Mouse (Mus musculus) kidney, postnatal 0 days (tissue): ENCODE results near the gene Tas1r3. TPM values are rescaled to one million over a fixed set of nuclear protein-coding genes. Genes with fewer than 3 reads are reported as not detected.

Experiments used
- ATAC-seq: fragments of 200-750 bp; cut with Nextera tagmentation; replicated peaks from 2 replicates; pipeline ENCODE4 v1.8.0; 2017; ENCODE audit warnings: low read depth, moderate number of reproducible peaks, moderate TSS enrichment, moderate library complexity; ENCODE audit not compliant: low FRiP score
- DNase-seq: peaks from one replicate; pipeline ENCODE4 v3.0.0-alpha.2; 2016; ENCODE audit warnings: low spot score
- H3K27ac ChIP-seq: fragments of 300-500 bp; sonication (generic); 2 replicates; pipeline ENCODE4 v1.5.1; 2014; ENCODE audit warnings: mild to moderate bottlenecking
- H3K27me3 ChIP-seq: fragments of 300-500 bp; sonication (generic); 2 replicates; pipeline ENCODE4 v1.6.1; 2014; ENCODE audit warnings: low read length, mixed read lengths; ENCODE audit not compliant: insufficient read depth
- H3K36me3 ChIP-seq: fragments of 300-500 bp; sonication (generic); 2 replicates; pipeline ENCODE4 v1.6.1; 2014; ENCODE audit warnings: low read length, mixed read lengths; ENCODE audit not compliant: insufficient read depth
- H3K4me1 ChIP-seq: fragments of 300-500 bp; sonication (generic); replicated peaks from 2 replicates; pipeline ENCODE4 v1.6.1; 2014; ENCODE audit warnings: antibody characterized with exemption, low read length, mixed read lengths; ENCODE audit not compliant: insufficient read depth
- H3K4me2 ChIP-seq: fragments of 300-500 bp; sonication (generic); 2 replicates; pipeline ENCODE4 v1.6.1; 2014; ENCODE audit warnings: mild to moderate bottlenecking, low read length, moderate library complexity, mixed read lengths
- H3K4me3 ChIP-seq: fragments of 300-500 bp; sonication (generic); replicated peaks from 2 replicates; pipeline ENCODE4 v1.5.1; 2014; ENCODE audit warnings: low read depth, low read length
- H3K9ac ChIP-seq: fragments of 300-500 bp; sonication (generic); 2 replicates; pipeline ENCODE4 v1.6.1; 2014; ENCODE audit warnings: low read depth, low read length
- H3K9me3 ChIP-seq: fragments of 300-500 bp; sonication (generic); replicated peaks from 2 replicates; pipeline ENCODE4 v1.6.1; 2016; ENCODE audit warnings: low read length, inconsistent platforms, mixed read lengths
- CTCF ChIP-seq: IDR thresholded peaks from 2 replicates; pipeline ENCODE4 v1.5.1; 2016; ENCODE audit warnings: antibody characterized with exemption, low read depth, mild to moderate bottlenecking, moderate library complexity
- WGBS: fragments of 180-500 bp; shearing (Covaris S2); extraction: QIAGEN DNeasy Blood & Tissue Kit; methylation state at CpG from one replicate; pipeline ENCODE4 v1.1.7; 2014; 5-methylcytosine and 5-hydroxymethylcytosine counted together
- polyA plus RNA-seq: library from polyadenylated mRNA; unstranded; fragments of >200 nt; fragmentation: Nextera tagmentation; extraction: Ambion mirVana; gene quantifications from 2 replicates; pipeline ENCODE4 v1.2.1, GENCODE M21; 2015

Tas1r3 gene
- polyA plus RNA-seq, 1 experiment from 2014 or later = 0.18 TPM

DNA sequence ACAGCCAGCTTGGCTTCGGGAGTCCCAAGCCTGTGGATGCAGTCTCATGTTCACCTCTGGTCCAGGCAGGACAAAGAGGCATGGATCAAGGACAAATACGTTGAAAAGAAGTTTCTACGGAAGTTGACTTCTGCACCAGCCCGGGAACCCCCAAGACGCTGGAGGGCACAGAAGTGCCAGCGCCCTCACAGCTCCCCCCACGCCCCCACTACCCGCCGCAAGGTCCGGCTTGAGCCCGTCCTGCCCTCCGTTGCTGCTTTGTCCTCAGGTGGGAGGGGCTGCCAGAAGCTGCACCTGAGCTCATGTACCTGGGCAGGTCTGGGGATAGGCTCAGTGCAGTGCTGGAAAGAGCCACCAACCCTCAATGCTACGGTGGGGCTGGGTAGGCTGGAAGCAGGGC, 40.1 kb upstream of the Tas1r3 start:
- Histone ChIP-seq H3K9ac (no peak overlapping the region), H3K36me3 (peaks cover 51% of the 10 kb centered on the region), H3K4me2 (no peak overlapping the region), H3K4me3 (no peak overlapping the region), H3K27ac (no peak overlapping the region), H3K9me3 (no peaks in the 10 kb centered on the region), H3K27me3 (no peaks in the 10 kb centered on the region), H3K4me1 (no peaks in the 10 kb centered on the region)
- ATAC-seq = no peak
- WGBS = 96% methylated on average over 13 of the region's 13 CpGs
- no peak for DNase-seq
- no peak for TF ChIP-seq CTCF

DNA sequence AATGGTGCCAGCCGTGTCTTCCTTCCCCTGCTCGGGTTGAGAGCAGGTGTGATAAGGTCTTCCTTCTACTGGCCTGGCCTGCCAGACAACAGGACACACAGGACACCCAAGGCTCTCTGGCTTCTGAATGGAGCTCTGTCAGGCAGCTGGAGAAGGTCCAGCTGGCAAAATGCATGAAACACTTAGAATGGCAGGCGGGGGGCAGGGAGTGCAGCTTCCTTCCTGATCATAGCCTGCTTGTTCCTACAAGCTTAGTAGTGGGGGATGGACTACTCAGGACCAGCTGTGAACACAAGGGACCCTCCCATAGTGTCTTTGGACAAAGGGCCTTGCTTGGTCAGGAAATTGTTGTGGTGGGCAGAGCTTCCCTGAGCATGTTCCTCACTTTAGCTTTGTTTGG, 38.0 kb upstream of the Tas1r3 start:
- Histone ChIP-seq H3K27me3 (no peaks in the 10 kb centered on the region), H3K4me1 (no peaks in the 10 kb centered on the region), H3K9me3 (no peaks in the 10 kb centered on the region), H3K27ac (no peak overlapping the region), H3K4me3 (no peak overlapping the region), H3K36me3 (peaks cover 50% of the 10 kb centered on the region), H3K9ac (no peak overlapping the region), H3K4me2 (no peak overlapping the region)
- peak; percentile 25 for DNase-seq
- WGBS = 63% methylated on average over 3 of the region's 3 CpGs
- no peak for TF ChIP-seq CTCF
- no peak for ATAC-seq

DNA sequence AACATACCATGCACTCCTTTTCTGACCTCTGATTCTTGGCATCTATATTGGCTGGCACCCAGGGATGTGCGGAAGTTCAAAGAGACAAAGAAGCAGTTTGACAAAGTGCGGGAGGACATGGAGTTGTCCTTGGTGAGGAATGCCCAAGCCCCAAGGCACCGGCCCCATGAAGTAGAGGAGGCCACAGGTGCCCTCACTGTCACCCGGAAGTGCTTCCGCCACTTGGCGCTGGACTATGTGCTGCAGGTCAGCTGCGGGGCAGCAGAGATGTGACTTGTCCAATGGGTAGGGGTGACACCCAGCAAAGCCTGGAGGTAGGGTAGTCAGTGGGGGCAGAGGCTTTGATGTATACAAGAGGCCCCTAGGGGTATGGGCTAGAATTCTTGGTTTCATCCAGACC, 36.2 kb upstream of the Tas1r3 start:
- no peak for TF ChIP-seq CTCF
- WGBS = 93% methylated on average over 7 of the region's 7 CpGs
- no peak overlapping the region for H3K4me2 ChIP-seq
- no peak for DNase-seq
- no peak overlapping the region for H3K4me3 ChIP-seq
- peaks cover 39% of the 10 kb centered on the region for H3K36me3 ChIP-seq
- no peaks in the 10 kb centered on the region for H3K27me3 ChIP-seq
- no peak for ATAC-seq
- no peak overlapping the region for H3K27ac ChIP-seq
- H3K9me3 ChIP-seq = no peaks in the 10 kb centered on the region
- no peak overlapping the region for H3K9ac ChIP-seq
- peaks cover under 1% of the 10 kb centered on the region; the same call in 1 of the 2 replicates for H3K4me1 ChIP-seq

DNA sequence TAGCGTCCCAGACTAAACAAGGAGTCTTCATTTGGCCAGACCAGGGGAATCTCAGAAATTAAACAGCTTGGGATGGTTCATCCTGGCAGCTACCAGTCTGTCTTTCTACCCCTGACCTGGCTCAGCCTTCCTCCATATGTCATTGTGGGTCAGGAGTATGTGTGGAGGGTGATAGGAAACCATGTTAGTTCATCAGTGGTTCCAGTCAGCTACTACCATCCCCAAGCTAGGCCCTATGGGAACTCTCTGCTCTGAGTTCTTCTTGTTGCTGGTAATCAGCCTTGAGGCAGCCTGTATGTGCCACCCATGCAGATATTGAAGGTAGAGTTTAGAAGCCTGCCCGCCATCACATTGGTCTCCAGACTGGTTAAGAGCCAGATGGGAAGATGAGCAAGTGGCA, 35.2 kb upstream of the Tas1r3 start:
- WGBS = 97% methylated on average over 2 of the region's 2 CpGs
- Histone ChIP-seq H3K4me2 (no peak overlapping the region), H3K9ac (no peak overlapping the region), H3K4me1 (peaks cover 5% of the 10 kb centered on the region; the same call in 1 of the 2 replicates), H3K9me3 (no peaks in the 10 kb centered on the region), H3K36me3 (peaks cover 33% of the 10 kb centered on the region), H3K27ac (no peak overlapping the region), H3K4me3 (no peak overlapping the region), H3K27me3 (no peaks in the 10 kb centered on the region)
- ATAC-seq (no peak), DNase-seq (no peak)
- no peak for TF ChIP-seq CTCF

DNA sequence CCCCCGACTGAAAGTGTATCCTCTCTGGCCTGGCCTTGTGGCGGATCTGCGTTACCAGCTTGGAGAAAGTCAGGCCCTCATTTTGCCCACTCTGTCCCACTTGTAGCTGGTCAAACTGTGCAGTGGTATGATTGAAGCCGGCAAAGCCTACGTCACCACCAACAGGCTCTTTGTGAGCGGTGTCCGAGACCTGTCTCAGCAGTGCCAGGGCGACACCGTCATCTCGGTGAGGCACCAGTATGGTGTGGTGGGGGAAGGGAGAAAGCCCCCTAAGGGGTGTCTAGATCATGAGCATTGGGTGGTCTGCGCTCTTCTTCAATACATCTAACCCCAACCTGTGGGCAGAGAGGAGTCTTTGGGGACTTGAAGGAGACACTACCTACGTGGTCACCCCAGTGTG, 33.3 kb upstream of the Tas1r3 start:
- DNase-seq = no peak
- TF ChIP-seq CTCF = no peak
- no peak overlapping the region for H3K4me3 ChIP-seq
- ATAC-seq = no peak
- H3K36me3 ChIP-seq = peaks cover 17% of the 10 kb centered on the region
- H3K27ac ChIP-seq = no peak overlapping the region
- no peaks in the 10 kb centered on the region for H3K27me3 ChIP-seq
- no peak overlapping the region for H3K4me2 ChIP-seq
- H3K9me3 ChIP-seq = no peaks in the 10 kb centered on the region
- H3K9ac ChIP-seq = no peak overlapping the region
- H3K4me1 ChIP-seq = peaks cover 5% of the 10 kb centered on the region; the same call in 1 of the 2 replicates
- 93% methylated on average over 12 of the region's 12 CpGs for WGBS

DNA sequence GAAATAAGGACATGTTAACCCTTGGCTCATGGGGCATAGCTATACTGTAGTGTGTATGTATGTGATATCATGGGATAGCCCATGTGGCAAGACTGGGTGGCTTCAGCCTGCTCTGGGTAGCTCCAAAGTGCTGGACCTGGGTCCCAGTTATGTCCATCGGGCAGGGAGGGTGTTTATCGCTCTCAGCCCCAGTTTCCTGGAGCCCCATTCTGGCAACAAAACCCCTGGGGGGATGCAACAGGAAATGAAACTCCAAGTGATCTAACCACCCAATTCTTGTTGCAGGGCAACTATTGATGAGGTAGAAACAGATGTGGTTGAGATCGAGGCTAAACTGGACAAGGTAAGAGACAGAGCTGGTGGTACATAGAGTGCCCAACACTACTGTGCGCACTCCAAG, 32.7 kb upstream of the Tas1r3 start:
- DNase-seq (no peak), ATAC-seq (no peak)
- Histone ChIP-seq H3K9ac (no peak overlapping the region), H3K4me2 (no peak overlapping the region), H3K27ac (no peak overlapping the region), H3K4me1 (peaks cover 8% of the 10 kb centered on the region; the same call in 1 of the 2 replicates), H3K9me3 (no peaks in the 10 kb centered on the region), H3K36me3 (peaks cover 12% of the 10 kb centered on the region), H3K27me3 (no peaks in the 10 kb centered on the region), H3K4me3 (no peak overlapping the region)
- WGBS = 91% methylated on average over 4 of the region's 4 CpGs
- TF ChIP-seq CTCF = no peak

DNA sequence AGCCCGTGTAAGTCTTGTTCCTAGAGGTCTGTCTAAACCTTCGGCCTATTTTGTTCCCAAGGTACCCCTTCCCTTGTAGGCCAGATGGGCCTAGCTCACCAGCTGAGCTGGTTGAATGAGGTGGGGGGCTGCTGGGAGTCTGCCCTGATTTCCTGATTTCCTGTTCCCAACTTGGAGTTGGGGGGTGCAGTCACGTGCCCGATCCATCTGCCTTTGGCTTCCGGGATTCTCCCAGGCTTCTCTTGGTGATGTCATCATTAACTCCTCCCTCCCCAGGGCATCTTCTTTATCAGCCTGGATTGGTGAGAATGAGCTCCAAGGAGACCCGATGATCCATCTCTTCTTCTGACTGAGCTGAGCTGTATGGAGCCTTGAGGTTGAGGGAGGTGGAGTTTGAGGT, 32.1 kb upstream of the Tas1r3 start:
- H3K4me2 ChIP-seq = peak overlapping the region; percentile 99
- H3K4me1 ChIP-seq = peaks cover 14% of the 10 kb centered on the region
- H3K4me3 ChIP-seq = no peak overlapping the region
- peak; percentile 67 for DNase-seq
- H3K9me3 ChIP-seq = no peaks in the 10 kb centered on the region
- H3K27ac ChIP-seq = no peak overlapping the region
- H3K9ac ChIP-seq = no peak overlapping the region
- H3K27me3 ChIP-seq = no peaks in the 10 kb centered on the region
- TF ChIP-seq CTCF = no peak
- no peak for ATAC-seq
- 34% methylated on average over 6 of the region's 6 CpGs for WGBS
- H3K36me3 ChIP-seq = peaks cover 6% of the 10 kb centered on the region; the same call in 1 of the 2 replicates
